Mouse (Mus musculus) hindbrain, embryonic 11.5 days (tissue): ENCODE results near the gene Hnrnpa1. TPM values are rescaled to one million over a fixed set of nuclear protein-coding genes. Genes with fewer than 3 reads are reported as not detected.

Source experiments
- ATAC-seq: fragments of 200-750 bp; cut with Nextera tagmentation; 2 replicates; pipeline ENCODE4 v1.8.0; 2017; ENCODE audit warnings: mild to moderate bottlenecking, moderate TSS enrichment, moderate library complexity; ENCODE audit not compliant: low FRiP score
- DNase-seq: peaks from one replicate; pipeline ENCODE4 v3.0.0-alpha.2; 2015; ENCODE audit warnings: low spot score
- H3K27ac ChIP-seq: fragments of 300-500 bp; sonication (generic); 2 replicates; pipeline ENCODE4 v1.5.1; 2014; ENCODE audit warnings: mild to moderate bottlenecking, low read depth, low read length
- H3K27me3 ChIP-seq: fragments of 300-500 bp; sonication (generic); 2 replicates; pipeline ENCODE4 v1.6.1; 2014; ENCODE audit warnings: mild to moderate bottlenecking, low read length, moderate library complexity, mixed read lengths; ENCODE audit not compliant: control insufficient read depth, insufficient read depth
- H3K36me3 ChIP-seq: fragments of 300-500 bp; sonication (generic); 2 replicates; pipeline ENCODE4 v1.6.1; 2014; ENCODE audit warnings: mild to moderate bottlenecking, low read length, moderate library complexity, mixed read lengths; ENCODE audit not compliant: control insufficient read depth, insufficient read depth
- H3K4me1 ChIP-seq: fragments of 300-500 bp; sonication (generic); replicated peaks from 2 replicates; pipeline ENCODE4 v1.6.1; 2014; ENCODE audit warnings: low read length, mixed read lengths; ENCODE audit not compliant: control insufficient read depth, insufficient read depth
- H3K4me2 ChIP-seq: fragments of 300-500 bp; sonication (generic); replicated peaks from 2 replicates; pipeline ENCODE4 v1.6.1; 2014; ENCODE audit warnings: mild to moderate bottlenecking, low read depth, low read length
- H3K4me3 ChIP-seq: fragments of 300-500 bp; sonication (generic); 2 replicates; pipeline ENCODE4 v1.5.1; 2014; ENCODE audit warnings: low read depth, low read length
- H3K9ac ChIP-seq: fragments of 300-500 bp; sonication (generic); 2 replicates; pipeline ENCODE4 v1.6.1; 2014; ENCODE audit warnings: low read depth, low read length
- H3K9me3 ChIP-seq: fragments of 300-500 bp; sonication (generic); 2 replicates; pipeline ENCODE4 v1.6.1; 2016; ENCODE audit warnings: low read length; ENCODE audit not compliant: control insufficient read depth
- WGBS: fragments of 180-500 bp; shearing (Covaris S2); extraction: QIAGEN DNeasy Blood & Tissue Kit; methylation state at CpG from one replicate; pipeline ENCODE4 v1.1.7; 2014; 5-methylcytosine and 5-hydroxymethylcytosine counted together
- polyA plus RNA-seq: library from polyadenylated mRNA; unstranded; fragments of >200 nt; fragmentation: Nextera tagmentation; extraction: Ambion mirVana; gene quantifications from 2 replicates; pipeline ENCODE4 v1.2.1, GENCODE M21; 2014

Hnrnpa1 gene
- polyA plus RNA-seq, 1 experiment from 2014 or later, result 1,311 TPM

DNA sequence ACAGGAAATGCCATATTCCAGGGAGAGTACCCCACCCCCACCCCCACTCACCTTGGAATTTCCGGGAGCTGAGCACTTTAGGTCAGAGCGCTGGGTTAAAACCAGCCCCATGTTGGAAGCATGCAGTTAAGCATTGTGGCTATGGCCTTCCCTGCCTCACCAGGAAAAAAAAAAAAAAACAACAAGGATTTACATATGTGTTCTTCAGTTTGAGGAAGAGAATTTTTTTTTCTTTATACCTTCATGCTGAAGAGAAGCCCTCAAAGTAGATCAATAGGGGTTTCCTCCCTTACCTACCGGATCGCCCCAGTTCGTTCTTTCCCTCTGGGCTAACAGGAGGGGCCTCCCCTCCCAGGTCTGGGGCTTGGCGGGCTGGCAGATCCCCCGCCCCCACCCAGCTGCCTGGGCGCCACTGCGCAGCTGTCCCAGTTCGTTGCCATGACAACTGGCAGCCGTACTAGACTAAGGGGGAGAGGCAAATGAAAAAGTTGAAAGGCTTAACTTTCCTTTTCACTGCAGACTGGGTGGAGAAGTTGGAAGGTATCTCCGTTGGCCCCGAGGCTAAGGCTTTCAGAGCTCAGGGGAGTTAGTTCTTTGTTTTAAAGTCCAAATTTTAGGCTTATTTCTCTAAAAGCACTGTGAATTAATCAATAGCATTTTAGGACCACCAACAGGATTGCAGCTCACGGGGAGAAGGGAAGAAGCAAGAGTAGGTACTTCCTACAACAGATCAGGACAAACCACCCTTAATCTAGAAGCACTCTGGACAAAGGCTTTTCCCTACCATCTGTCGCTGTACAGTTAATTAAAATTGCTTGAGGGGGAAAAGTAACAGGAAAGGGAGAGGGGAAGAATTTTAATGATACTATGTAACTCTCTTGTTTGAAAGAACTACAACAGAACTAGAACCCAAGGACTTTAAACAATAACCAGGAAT is 25.0 kb upstream of the Hnrnpa1 start:
- Histone ChIP-seq H3K36me3 (0 out of 2 replicates have a peak, but pooled peaks cover 6% of the 10 kb centered on the region), H3K9ac (peak overlapping the region; percentile 47), H3K4me3 (peak overlapping the region; percentile 37), H3K9me3 (no peaks in the 10 kb centered on the region), H3K4me1 (peaks cover 8% of the 10 kb centered on the region), H3K4me2 (peak overlapping the region; percentile 53), H3K27ac (peak overlapping the region; percentile 93), H3K27me3 (no peaks in the 10 kb centered on the region)
- peak; percentile 97 for ATAC-seq
- WGBS, result 1% methylated on average over 15 of the region's 15 CpGs
- peak; percentile 94 for DNase-seq

DNA sequence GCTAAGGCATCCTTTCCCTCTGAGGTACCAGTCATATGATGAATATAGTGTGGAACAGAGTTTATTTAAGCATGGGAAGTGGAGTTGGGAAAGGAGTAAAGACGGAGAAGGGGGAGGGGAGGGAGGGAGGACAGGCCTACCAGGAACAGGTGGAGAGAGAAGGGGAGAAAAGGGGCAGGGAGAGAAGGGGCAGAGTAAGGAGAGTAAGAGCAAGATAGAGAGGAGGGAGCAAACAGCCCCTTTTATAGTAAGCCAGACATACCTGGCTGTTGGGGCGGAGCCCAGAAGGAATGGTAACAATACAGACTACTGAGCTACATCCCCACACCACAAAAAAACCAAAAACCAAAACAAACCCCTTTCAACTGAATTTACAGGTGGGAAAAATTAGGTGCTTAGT is 24.2 kb upstream of the Hnrnpa1 start:
- peak; percentile 23 for DNase-seq
- H3K4me3 ChIP-seq, result no peak overlapping the region; the same call in 1 of the 2 replicates
- peak overlapping the region; percentile 93 for H3K27ac ChIP-seq
- no peak overlapping the region; the same call in 1 of the 2 replicates for H3K9ac ChIP-seq
- H3K4me1 ChIP-seq, result peaks cover 8% of the 10 kb centered on the region
- no peaks in the 10 kb centered on the region for H3K27me3 ChIP-seq
- no peaks in the 10 kb centered on the region for H3K9me3 ChIP-seq
- ATAC-seq, result no peak
- 15% methylated on average over 2 of the region's 2 CpGs for WGBS
- H3K4me2 ChIP-seq, result peak overlapping the region; percentile 53; the same call in 1 of the 2 replicates
- 0 out of 2 replicates have a peak, but pooled peaks cover 4% of the 10 kb centered on the region for H3K36me3 ChIP-seq

DNA sequence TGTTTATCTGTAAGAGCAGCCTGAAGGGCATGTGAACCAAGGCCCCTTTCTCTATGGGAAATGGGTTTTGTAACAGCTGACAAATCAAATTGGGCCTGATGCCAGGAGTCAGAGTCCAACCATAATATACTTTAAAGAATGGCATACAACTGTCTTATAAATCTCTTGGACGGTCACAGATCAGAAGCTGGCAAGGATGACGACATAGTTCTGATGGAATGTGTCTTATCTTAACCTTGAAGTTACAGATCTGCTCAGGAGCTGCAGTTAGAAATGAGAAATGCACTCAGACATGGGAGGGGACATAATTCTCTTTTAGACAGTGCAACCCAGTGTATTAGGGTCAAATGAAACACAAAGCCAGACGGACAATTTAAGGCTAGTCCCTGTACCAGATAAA is 19.4 kb upstream of the Hnrnpa1 start:
- Histone ChIP-seq H3K27me3 (no peaks in the 10 kb centered on the region), H3K4me1 (peaks cover 4% of the 10 kb centered on the region; the same call in 1 of the 2 replicates), H3K27ac (no peak overlapping the region), H3K9me3 (no peaks in the 10 kb centered on the region), H3K9ac (no peak overlapping the region), H3K36me3 (no peaks in the 10 kb centered on the region), H3K4me3 (no peak overlapping the region), H3K4me2 (no peak overlapping the region)
- no peak for DNase-seq
- 87% methylated on average over 3 of the region's 3 CpGs for WGBS
- no peak for ATAC-seq

DNA sequence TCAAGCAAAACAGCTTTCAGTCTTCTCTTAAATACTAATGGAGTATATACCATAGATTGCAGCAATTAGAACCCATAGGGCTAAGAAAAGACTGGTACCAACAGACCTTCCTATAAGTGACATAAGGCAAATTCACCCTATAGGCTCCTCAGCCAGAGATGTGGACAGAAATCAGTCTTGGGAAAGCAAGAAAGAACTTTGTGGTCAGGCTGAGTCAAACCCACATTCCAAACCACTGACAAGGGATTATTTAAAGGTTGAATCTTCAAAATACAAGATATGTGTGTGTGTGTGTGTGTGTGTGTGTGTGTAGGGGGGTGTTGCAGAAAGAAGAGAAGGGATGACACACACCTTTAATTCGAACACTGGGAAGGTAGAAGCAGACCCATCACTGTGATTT is 18.8 kb upstream of the Hnrnpa1 start:
- Histone ChIP-seq H3K27me3 (no peaks in the 10 kb centered on the region), H3K4me1 (no peaks in the 10 kb centered on the region), H3K9me3 (no peaks in the 10 kb centered on the region), H3K36me3 (no peaks in the 10 kb centered on the region), H3K27ac (no peak overlapping the region), H3K9ac (no peak overlapping the region), H3K4me3 (no peak overlapping the region), H3K4me2 (no peak overlapping the region)
- DNase-seq (no peak), ATAC-seq (no peak)
- 88% methylated on average over 1 of the region's 1 CpGs for WGBS

DNA sequence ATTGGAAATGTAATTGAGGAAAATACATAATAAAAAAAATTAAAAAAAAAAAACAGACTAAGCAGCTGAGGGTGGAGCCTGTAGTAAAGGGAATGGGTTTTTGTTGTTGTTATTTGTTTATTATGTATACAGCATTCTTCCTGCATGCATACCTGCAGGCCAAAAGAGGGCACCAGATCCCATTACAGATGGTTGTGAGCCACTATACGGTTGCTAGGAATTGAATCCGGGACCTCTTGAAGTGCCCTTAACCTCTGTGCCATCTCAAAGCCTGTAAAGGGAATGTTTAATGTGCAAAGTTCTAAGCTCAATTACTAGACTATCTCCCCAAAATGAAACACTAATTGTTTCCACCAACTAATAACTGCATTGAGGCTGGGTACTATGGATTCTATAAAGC is 16.1 kb upstream of the Hnrnpa1 start:
- Histone ChIP-seq H3K4me1 (no peaks in the 10 kb centered on the region), H3K9me3 (no peaks in the 10 kb centered on the region), H3K27me3 (no peaks in the 10 kb centered on the region), H3K4me2 (no peak overlapping the region), H3K9ac (no peak overlapping the region), H3K4me3 (no peak overlapping the region), H3K36me3 (no peaks in the 10 kb centered on the region), H3K27ac (no peak overlapping the region)
- 73% methylated on average over 2 of the region's 2 CpGs for WGBS
- DNase-seq (no peak), ATAC-seq (no peak)

DNA sequence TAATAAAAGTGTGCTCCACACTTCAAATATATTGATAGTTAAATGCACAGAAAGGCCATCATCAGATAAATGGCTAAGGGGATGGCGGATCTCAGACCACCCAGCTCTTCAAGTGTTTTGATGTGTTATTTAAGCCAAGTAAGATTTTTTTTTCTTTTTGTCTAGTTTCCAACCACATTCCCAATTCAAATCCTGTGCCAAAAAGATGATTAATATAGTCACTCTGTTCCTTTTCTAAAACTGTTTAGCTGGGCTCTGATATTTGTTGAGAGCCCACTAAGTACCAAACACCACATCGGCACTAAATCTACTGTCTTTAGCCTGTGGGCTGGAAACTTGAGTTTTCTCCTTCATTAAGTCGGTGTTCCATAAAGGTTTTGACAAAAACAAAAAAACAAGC is 13.2 kb upstream of the Hnrnpa1 start:
- H3K36me3 ChIP-seq, result no peaks in the 10 kb centered on the region
- no peaks in the 10 kb centered on the region for H3K27me3 ChIP-seq
- no peaks in the 10 kb centered on the region for H3K4me1 ChIP-seq
- H3K9me3 ChIP-seq, result no peaks in the 10 kb centered on the region
- ATAC-seq (no peak), DNase-seq (no peak)
- no peak overlapping the region for H3K4me2 ChIP-seq
- H3K9ac ChIP-seq, result no peak overlapping the region
- H3K4me3 ChIP-seq, result no peak overlapping the region
- H3K27ac ChIP-seq, result no peak overlapping the region
- WGBS, result 89% methylated on average over 3 of the region's 3 CpGs

DNA sequence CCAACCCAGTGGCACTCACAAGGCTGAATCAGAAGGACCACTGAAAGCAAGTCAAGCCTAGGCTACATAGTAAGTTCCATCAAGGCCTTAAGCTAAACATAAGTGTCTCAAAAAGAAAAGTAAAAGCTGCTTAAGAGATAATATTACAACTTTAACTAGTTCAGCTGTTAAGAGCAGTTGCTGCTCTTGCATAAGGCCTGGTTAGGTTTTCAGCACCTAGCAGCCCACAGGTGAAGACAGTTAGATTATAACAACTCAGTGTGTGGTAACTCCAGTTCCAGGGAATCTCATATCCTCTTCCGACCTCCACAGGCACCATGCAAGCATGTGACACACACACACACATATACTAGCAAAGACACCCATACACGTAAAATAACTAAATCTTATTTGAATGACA is 12.7 kb upstream of the Hnrnpa1 start:
- no peak for DNase-seq

DNA sequence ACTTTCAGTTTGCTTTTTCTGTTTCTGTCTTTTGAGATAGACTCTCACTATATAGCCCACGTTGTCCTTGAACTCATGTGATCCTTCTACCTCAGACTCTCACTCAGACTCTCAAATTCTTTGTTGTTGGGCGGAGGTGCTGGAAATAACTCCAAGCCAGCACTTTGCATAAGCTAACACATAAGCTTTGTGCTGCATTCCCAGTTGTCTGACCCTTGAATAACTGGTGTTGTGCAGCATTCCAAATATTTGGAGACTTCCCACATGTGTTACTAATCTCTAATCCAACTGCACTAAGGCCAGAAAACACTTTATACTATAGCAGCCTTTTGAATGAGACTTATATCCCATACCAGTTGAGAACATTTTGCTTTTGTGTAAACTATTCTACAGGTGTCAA is 11.3 kb upstream of the Hnrnpa1 start:
- H3K27me3 ChIP-seq, result no peaks in the 10 kb centered on the region
- H3K4me2 ChIP-seq, result no peak overlapping the region
- H3K4me1 ChIP-seq, result no peaks in the 10 kb centered on the region
- no peaks in the 10 kb centered on the region for H3K9me3 ChIP-seq
- no peak overlapping the region for H3K9ac ChIP-seq
- DNase-seq, result no peak
- no peaks in the 10 kb centered on the region for H3K36me3 ChIP-seq
- 86% methylated on average over 2 of the region's 2 CpGs for WGBS
- H3K4me3 ChIP-seq, result no peak overlapping the region
- no peak for ATAC-seq
- no peak overlapping the region for H3K27ac ChIP-seq

More for the DNA sequence above, 12.7 kb upstream of the Hnrnpa1 start:
- H3K27ac ChIP-seq, result no peak overlapping the region
- H3K4me3 ChIP-seq, result no peak overlapping the region
- H3K36me3 ChIP-seq, result no peaks in the 10 kb centered on the region
- H3K4me1 ChIP-seq, result no peaks in the 10 kb centered on the region
- 91% methylated on average over 2 of the region's 2 CpGs for WGBS
- no peak overlapping the region for H3K4me2 ChIP-seq
- no peaks in the 10 kb centered on the region for H3K27me3 ChIP-seq
- no peaks in the 10 kb centered on the region for H3K9me3 ChIP-seq
- H3K9ac ChIP-seq, result no peak overlapping the region
- no peak for ATAC-seq

DNA sequence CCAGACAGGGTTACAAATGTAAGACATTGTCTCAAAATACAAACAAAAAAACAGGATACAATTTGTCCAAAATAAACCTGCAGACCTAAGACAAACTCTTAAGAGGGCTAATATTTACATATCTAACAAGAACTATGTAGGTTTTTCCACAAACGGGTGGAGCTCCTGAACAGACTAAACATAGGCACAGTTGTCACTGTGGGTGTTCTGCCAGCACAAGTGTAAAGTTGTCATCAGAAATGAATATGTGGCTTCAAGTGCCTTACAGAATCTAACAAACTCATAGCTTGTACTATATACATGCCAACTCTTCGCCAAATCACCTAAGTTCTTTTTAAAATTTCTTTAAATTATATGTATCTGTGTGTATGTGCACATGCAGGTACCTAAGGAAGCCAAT is 7.1 kb upstream of the Hnrnpa1 start:
- Histone ChIP-seq H3K9me3 (no peaks in the 10 kb centered on the region), H3K4me2 (no peak overlapping the region), H3K4me3 (no peak overlapping the region), H3K4me1 (no peaks in the 10 kb centered on the region), H3K27ac (no peak overlapping the region), H3K36me3 (peaks cover 3% of the 10 kb centered on the region; the same call in 1 of the 2 replicates), H3K27me3 (no peaks in the 10 kb centered on the region), H3K9ac (no peak overlapping the region)
- 89% methylated on average over 2 of the region's 2 CpGs for WGBS
- no peak for ATAC-seq
- DNase-seq, result no peak
